Mouse (Mus musculus) bone marrow, adult 2 months (tissue): ENCODE results near the gene Spz1. TPM values are rescaled to one million over a fixed set of nuclear protein-coding genes. Genes with fewer than 3 reads are reported as not detected.
A peak's percentile ranks its signal among the peaks of the same experiment; 100 is the strongest.

ENCODE experiments used
- H3K27ac ChIP-seq: fragments of 200-500 bp; 2 replicates; pipeline ENCODE4 v1.5.1; 2012; ENCODE audit warnings: low read depth, mild to moderate bottlenecking, control low read depth, inconsistent platforms, low read length; ENCODE audit not compliant: control insufficient read depth, poor library complexity, insufficient read depth
- H3K4me1 ChIP-seq: fragments of 200-500 bp; 2 replicates; pipeline ENCODE4 v1.6.1; 2011; ENCODE audit warnings: low read length; ENCODE audit not compliant: control insufficient read depth, insufficient read depth
- H3K4me3 ChIP-seq: fragments of 200-500 bp; replicated peaks from 2 replicates; pipeline ENCODE3; 2011; ENCODE audit warnings: mild to moderate bottlenecking, low read depth, low read length, control low read depth; ENCODE audit not compliant: control insufficient read depth
- CTCF ChIP-seq: fragments of 200-500 bp; IDR thresholded peaks from 2 replicates; pipeline ENCODE4 v1.5.1; 2011; ENCODE audit warnings: low read length, control low read depth; ENCODE audit not compliant: control insufficient read depth, insufficient read depth
- POLR2A ChIP-seq: fragments of 200-500 bp; IDR thresholded peaks from 2 replicates; pipeline ENCODE4 v1.6.1; 2011; ENCODE audit warnings: low read depth, mild to moderate bottlenecking, control low read depth, low read length, borderline replicate concordance; ENCODE audit not compliant: control insufficient read depth
- WGBS: fragments of 180-500 bp; shearing (Covaris S2); methylation state at CpG from one replicate; pipeline ENCODE4 v1.1.7; 2018; 5-methylcytosine and 5-hydroxymethylcytosine counted together
- polyA plus RNA-seq: library from polyadenylated mRNA; stranded (reverse); fragments of >200 nt; gene quantifications from 2 replicates; pipeline ENCODE4 v1.2.4, GENCODE M21; 2011; ENCODE audit warnings: low replicate concordance; ENCODE audit not compliant: missing spikeins, insufficient read depth, insufficient read length

Spz1 gene
- polyA plus RNA-seq, 1 experiment: not detected

DNA sequence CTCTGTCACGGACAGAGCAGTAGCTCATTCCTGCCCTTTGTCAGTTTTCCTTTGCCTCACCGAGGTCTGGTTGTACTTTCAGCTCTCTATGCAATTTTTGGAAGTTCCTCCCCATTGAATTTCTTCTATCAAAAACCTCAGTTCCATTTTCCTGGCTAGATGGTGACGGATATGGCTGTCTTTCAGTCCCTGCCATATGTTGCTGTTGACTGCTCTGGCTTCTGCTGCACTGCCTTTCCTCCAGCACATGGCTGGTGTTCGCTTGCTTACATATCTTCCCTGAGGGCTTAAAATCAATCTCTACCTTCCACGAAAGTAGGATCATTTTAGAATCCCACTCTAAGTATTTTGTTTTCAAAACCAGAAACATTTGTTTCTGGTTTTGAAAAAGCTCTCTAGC, 16.5 kb downstream of the Spz1 start:
- H3K4me1 ChIP-seq: no peaks in the 10 kb centered on the region
- WGBS: 76% methylated on average over 5 of the region's 5 CpGs

DNA sequence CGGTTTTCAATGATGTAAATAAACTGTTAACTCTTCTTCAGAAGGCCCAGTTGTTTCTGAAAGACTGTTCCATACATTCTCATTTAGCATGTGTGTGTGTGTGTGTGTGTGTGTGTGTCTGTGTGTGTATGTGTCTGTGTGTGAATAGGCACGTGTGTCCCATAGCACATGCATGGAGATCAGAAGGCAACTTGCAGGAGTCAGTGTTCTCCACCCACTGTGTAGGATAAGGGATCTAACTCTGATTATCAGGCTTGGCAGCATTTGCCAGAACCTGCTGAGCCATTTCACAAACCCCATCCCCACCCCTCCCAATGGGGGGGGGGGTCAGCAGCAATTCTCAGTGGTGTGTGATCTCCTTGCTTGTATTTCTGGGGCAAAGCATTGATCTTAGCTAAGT, 18.7 kb downstream of the Spz1 start:
- H3K4me3 ChIP-seq: no peak overlapping the region
- TF ChIP-seq CTCF (no peak), POLR2A (no peak)
- no peak overlapping the region for H3K27ac ChIP-seq
- 70% methylated on average over 2 of the region's 2 CpGs for WGBS
- H3K4me1 ChIP-seq: no peaks in the 10 kb centered on the region

More for the DNA sequence above, 16.5 kb downstream of the Spz1 start:
- Histone ChIP-seq H3K27ac (no peak overlapping the region), H3K4me3 (no peak overlapping the region)
- TF ChIP-seq POLR2A (no peak), CTCF (no peak)

DNA sequence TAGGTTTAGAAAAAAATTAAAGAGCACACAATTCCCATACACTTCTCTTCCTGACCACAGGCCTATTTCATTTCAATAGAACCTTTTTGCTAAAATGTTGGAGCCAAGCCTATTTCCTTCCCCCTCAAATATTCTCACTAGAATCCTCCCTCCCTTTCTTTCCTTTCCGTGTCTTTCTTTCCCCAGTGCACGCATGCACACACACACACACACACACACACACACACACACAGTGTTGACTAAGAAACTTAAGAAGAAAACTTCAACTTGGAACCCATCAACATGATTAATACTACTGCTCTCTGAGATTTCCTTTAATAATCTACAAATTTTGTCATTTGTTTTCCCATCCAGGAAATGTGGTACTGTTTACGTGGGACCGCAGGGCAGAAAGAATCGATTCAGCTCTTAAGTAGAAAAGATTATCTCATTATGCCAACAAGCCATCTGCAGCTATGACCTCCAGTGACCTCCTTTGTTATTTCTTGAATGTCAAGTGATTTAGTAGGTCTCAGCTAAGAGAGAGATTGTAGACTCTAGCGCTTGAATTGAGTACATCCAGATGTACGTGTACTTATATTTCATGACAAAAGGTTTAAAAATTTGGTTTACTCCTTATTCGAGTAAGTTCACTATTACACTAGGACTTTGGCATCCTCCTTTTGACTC, 19.4 kb downstream of the Spz1 start:
- no peak for TF ChIP-seq POLR2A
- TF ChIP-seq CTCF: no peak
- WGBS: 61% methylated on average over 8 of the region's 8 CpGs
- no peaks in the 10 kb centered on the region for H3K4me1 ChIP-seq
- H3K27ac ChIP-seq: no peak overlapping the region
- H3K4me3 ChIP-seq: no peak overlapping the region

DNA sequence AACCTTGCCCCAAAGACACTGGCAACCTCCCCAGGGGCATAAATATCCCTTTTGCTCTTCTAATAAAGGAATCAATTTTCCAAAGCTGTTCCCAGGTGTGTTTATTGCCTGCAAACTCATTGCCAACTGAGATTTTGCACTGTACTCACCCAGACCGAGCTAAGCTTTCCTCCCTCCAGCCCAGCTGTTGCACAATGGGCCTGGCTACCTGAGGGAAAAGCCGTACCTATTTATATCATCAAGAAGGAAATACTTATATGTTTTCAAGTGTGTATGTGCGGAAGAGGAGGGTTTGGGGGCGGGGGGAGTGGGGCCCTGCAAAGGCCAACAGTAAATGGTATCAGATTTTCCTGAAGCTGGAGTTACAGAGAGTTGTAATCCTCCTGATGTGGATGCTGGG, 28.9 kb downstream of the Spz1 start:
- H3K4me3 ChIP-seq: no peak overlapping the region
- 71% methylated on average over 4 of the region's 4 CpGs for WGBS
- TF ChIP-seq CTCF: no peak
- no peak for TF ChIP-seq POLR2A
- H3K27ac ChIP-seq: no peak overlapping the region
- no peaks in the 10 kb centered on the region for H3K4me1 ChIP-seq

DNA sequence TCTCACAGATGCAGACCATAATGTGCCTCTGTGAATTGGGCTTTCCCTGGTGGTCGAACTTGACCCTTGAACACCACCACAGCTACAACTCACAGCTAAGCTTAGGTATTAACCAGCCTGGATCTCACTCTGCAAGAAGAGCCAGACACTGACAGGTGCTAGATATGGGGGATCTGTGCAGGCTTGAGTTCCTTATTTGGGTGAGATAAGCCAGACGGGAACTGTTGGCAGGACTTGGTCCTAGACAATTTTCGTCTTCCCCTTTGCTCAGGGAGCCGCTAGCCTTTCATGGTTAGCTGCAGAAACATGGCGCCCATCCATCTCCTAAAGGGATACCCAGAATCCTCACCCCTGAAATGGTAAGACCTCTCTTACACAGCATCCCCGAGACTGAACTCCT, 35.0 kb downstream of the Spz1 start:
- 69% methylated on average over 6 of the region's 6 CpGs for WGBS
- no peak overlapping the region for H3K4me3 ChIP-seq
- TF ChIP-seq POLR2A: no peak
- no peak for TF ChIP-seq CTCF
- H3K4me1 ChIP-seq: no peaks in the 10 kb centered on the region
- no peak overlapping the region for H3K27ac ChIP-seq

DNA sequence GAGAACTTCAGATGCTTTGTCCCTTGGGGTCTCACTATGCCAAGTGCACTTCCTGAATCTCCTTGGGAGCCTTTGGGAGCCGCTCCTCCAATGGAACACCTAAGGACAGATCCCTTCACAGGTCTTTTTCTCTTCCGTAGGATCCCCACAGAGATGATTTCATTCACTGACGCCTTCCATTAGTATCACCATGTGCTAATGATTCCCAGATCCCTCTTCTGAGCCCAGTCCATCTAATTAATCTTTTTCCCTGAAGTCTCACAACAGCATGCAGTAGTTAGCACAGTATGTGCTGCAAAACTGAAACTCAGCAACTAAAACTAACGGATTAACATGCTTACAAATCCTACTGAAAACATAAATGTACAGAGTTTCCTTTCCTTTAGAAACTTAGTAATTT, 36.8 kb downstream of the Spz1 start:
- no peak overlapping the region for H3K4me3 ChIP-seq
- TF ChIP-seq POLR2A (no peak), CTCF (no peak)
- 78% methylated on average over 4 of the region's 4 CpGs for WGBS
- no peak overlapping the region for H3K27ac ChIP-seq
- no peaks in the 10 kb centered on the region for H3K4me1 ChIP-seq

DNA sequence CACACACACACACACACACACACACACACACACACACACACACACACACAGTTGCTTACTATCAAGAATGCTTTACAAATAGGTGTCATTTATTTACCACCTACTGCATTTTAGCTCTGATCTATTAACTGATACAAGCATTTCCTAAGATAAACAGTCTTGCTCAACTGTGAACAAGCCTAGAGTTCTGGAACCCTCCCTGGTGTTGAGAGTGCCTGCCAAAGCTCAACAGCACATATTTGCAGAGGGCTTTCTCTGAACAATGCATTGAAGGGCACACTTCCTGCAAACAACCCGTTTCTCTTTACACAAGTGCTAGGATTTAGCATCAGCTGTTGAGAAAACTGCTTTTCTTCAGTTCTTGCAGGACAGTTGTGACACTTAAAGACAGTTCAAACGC, 42.2 kb downstream of the Spz1 start:
- WGBS: 43% methylated on average over 2 of the region's 2 CpGs
- H3K4me1 ChIP-seq: no peaks in the 10 kb centered on the region; the same call in 1 of the 2 replicates
- no peak overlapping the region for H3K4me3 ChIP-seq
- no peak overlapping the region for H3K27ac ChIP-seq
- TF ChIP-seq POLR2A (no peak), CTCF (no peak)

DNA sequence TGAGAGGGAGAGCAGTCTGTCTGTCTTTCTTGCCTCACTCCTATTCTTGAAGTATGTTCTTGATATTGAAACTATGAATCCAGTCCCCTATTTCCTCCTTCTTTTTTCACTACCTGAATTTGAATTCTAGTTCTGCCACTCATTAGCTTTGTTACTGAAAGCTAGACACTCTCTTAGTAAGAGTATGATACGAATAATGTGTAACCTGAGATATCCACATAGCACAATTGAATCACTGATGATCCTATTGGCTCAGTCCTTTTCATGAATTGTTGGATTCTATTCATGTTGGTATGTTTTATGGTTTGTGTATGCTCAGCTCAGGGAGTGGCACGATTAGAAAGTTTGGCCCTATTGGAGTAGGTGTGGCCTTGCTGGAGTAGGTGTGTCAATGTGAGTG, 43.8 kb downstream of the Spz1 start:
- H3K4me1 ChIP-seq: no peaks in the 10 kb centered on the region; the same call in 1 of the 2 replicates
- 67% methylated on average over 2 of the region's 2 CpGs for WGBS
- H3K27ac ChIP-seq: no peak overlapping the region
- no peak overlapping the region for H3K4me3 ChIP-seq
- no peak for TF ChIP-seq POLR2A
- TF ChIP-seq CTCF: no peak

DNA sequence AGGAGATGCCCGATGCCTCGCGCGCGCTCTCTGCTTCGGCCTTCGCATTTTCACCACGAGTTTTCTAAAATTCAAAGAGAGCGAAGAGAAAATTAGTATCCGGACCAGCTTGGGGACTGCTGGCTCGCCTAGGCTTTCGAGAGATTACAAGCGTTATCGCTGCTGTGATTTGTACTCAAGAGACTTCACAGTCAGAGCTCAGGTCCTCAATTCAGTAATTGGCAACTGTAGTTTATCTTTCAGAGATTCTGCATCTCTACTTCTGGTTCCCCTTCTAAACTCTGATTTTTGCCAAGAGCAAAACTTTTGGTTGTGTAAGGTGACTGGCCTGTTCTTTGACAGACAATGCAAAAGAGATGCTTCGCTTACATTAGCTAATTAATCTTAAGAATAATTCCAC, 44.7 kb downstream of the Spz1 start:
- TF ChIP-seq CTCF (no peak), POLR2A (no peak)
- 4% methylated on average over 15 of the region's 15 CpGs for WGBS
- peak overlapping the region; percentile 99 for H3K27ac ChIP-seq
- H3K4me3 ChIP-seq: peak overlapping the region; percentile 100
- H3K4me1 ChIP-seq: no peaks in the 10 kb centered on the region; the same call in 1 of the 2 replicates
